Mouse (Mus musculus) ES-E14 (cell line): ENCODE measurements around the gene Wdfy4. TPM values are rescaled to one million over a fixed set of nuclear protein-coding genes. Genes with fewer than 3 reads are reported as not detected.

Experiments used
- DNase-seq: peaks from one replicate; pipeline ENCODE4 v3.0.0-alpha.2; 2013; ENCODE audit warnings: low read depth, low spot score
- H3K27ac ChIP-seq: 2 replicates; pipeline ENCODE4 v1.5.1; 2012; ENCODE audit warnings: low read depth, mild to moderate bottlenecking, low read length, moderate library complexity, mixed read lengths; ENCODE audit not compliant: poor library complexity, insufficient read depth, severe bottlenecking
- H3K36me3 ChIP-seq: 2 replicates; pipeline ENCODE4 v1.6.1; 2012; ENCODE audit warnings: mild to moderate bottlenecking, low read length, moderate library complexity, mixed read lengths; ENCODE audit not compliant: control insufficient read depth, poor library complexity, insufficient read depth, severe bottlenecking
- H3K4me1 ChIP-seq, 2 experiments: fragments of 150-350 bp in 1 of 2; sonication (generic) in 1 of 2; 2 replicates each; pipeline ENCODE4 v1.6.1; 2012; ENCODE audit warnings: low read length in 2 of 2, mild to moderate bottlenecking in 1 of 2, mixed read lengths in 1 of 2; ENCODE audit not compliant: control insufficient read depth in 2 of 2, insufficient read depth in 2 of 2, poor library complexity in 1 of 2
- H3K4me3 ChIP-seq, 2 experiments: fragments of 150-350 bp in 1 of 2; sonication (generic) in 1 of 2; 2 replicates each; pipeline ENCODE4 v1.5.1; 2012; ENCODE audit warnings: low read length in 2 of 2, low read depth in 1 of 2, mild to moderate bottlenecking in 1 of 2, mixed read lengths in 1 of 2; ENCODE audit not compliant: insufficient read depth in 1 of 2, poor library complexity in 1 of 2, severe bottlenecking in 1 of 2
- H3K9ac ChIP-seq: 2 replicates; pipeline ENCODE4 v1.6.1; 2012; ENCODE audit warnings: low read depth, mild to moderate bottlenecking, low read length, mixed read lengths; ENCODE audit not compliant: poor library complexity, insufficient read depth, severe bottlenecking
- H3K9me3 ChIP-seq: fragments of 150-350 bp; sonication (generic); 2 replicates; pipeline ENCODE4 v1.6.1; 2012; ENCODE audit warnings: low read depth, mild to moderate bottlenecking, low read length; ENCODE audit not compliant: control insufficient read depth, insufficient read depth
- CHD2 ChIP-seq: IDR thresholded peaks from 2 replicates; pipeline ENCODE4 v1.6.1; 2014; ENCODE audit warnings: mild to moderate bottlenecking, low read depth, low read length, inconsistent platforms
- HCFC1 ChIP-seq: IDR thresholded peaks from 2 replicates; pipeline ENCODE4 v1.6.1; 2012; ENCODE audit warnings: low read length, inconsistent platforms, borderline replicate concordance; ENCODE audit not compliant: insufficient read depth
- MAFK ChIP-seq: IDR thresholded peaks from 2 replicates; pipeline ENCODE4 v1.6.1; 2014; ENCODE audit warnings: mild to moderate bottlenecking, low read depth, low read length, inconsistent platforms; ENCODE audit not compliant: insufficient read depth
- ZC3H11A ChIP-seq: IDR thresholded peaks from 2 replicates; pipeline ENCODE4 v1.6.1; 2012; ENCODE audit warnings: low read depth, mild to moderate bottlenecking, inconsistent platforms, low read length, borderline replicate concordance
- ZNF384 ChIP-seq: IDR thresholded peaks from 2 replicates; pipeline ENCODE4 v1.6.1; 2012; ENCODE audit warnings: low read depth, low read length, inconsistent platforms
- in situ Hi-C, 2 experiments: fragments of 600-800 bp; cut with MboI; formaldehyde crosslinking; loops; one replicate each; pipeline ENCODE4 v1.15.1; 2025; ENCODE audit warnings: low sequenced_read_pairs in 2 of 2, inconsistent platforms in 1 of 2; ENCODE audit not compliant: unreplicated experiment in 2 of 2
- total RNA-seq: library from RNA; depleted of rRNA; stranded (reverse); fragments of 300-350 nt; gene quantifications from 2 replicates; pipeline ENCODE4 v1.2.3, GENCODE M21; 2012

Gene Wdfy4
- total RNA-seq, 1 experiment: 1.1 TPM

GRCm38 (mm10) chr14:33058881-33059660 lies 126.2 kb downstream of the Wdfy4 start:
- H3K27ac ChIP-seq: no peak overlapping the region
- no peaks in the 10 kb centered on the region for H3K4me1 ChIP-seq
- TF ChIP-seq HCFC1: no peak
- TF ChIP-seq MAFK: no peak
- no peak for TF ChIP-seq CHD2
- no peak for TF ChIP-seq ZNF384
- no peak for TF ChIP-seq ZC3H11A
- no peaks in the 10 kb centered on the region for H3K36me3 ChIP-seq
- H3K9me3 ChIP-seq: no peaks in the 10 kb centered on the region
- no peak overlapping the region for H3K4me3 ChIP-seq
- no peak overlapping the region for H3K9ac ChIP-seq
- in situ Hi-C loops: no loop called here
- no peak for DNase-seq

DNA sequence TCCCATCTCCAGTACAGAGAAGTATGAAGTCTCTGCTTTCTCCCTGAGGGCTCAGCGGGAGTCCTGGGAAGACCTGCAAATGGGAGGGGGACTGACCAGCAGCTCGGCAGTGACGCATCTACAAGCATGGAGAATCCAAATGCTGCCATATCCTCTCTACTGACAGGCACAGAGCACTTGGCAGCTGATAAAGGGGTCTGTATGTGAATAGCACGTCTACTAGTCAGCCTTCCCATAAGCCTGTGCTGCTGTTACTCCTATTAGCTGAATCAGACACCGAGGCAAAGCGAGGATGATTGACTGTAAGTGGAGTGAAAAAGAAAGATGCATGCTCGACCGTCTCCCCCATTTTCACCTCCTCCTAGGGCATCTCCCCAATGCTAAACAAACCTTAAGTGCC lies 131.9 kb downstream of the Wdfy4 start:
- no peak overlapping the region for H3K27ac ChIP-seq
- TF ChIP-seq ZC3H11A: no peak
- TF ChIP-seq MAFK: no peak
- TF ChIP-seq CHD2: no peak
- no peak for TF ChIP-seq HCFC1
- TF ChIP-seq ZNF384: no peak
- no peaks in the 10 kb centered on the region for H3K36me3 ChIP-seq
- H3K4me1 ChIP-seq: no peaks in the 10 kb centered on the region
- in situ Hi-C loops: no loop called here
- H3K4me3 ChIP-seq: no peak overlapping the region
- H3K9me3 ChIP-seq: no peaks in the 10 kb centered on the region
- DNase-seq: no peak
- no peak overlapping the region for H3K9ac ChIP-seq

DNA sequence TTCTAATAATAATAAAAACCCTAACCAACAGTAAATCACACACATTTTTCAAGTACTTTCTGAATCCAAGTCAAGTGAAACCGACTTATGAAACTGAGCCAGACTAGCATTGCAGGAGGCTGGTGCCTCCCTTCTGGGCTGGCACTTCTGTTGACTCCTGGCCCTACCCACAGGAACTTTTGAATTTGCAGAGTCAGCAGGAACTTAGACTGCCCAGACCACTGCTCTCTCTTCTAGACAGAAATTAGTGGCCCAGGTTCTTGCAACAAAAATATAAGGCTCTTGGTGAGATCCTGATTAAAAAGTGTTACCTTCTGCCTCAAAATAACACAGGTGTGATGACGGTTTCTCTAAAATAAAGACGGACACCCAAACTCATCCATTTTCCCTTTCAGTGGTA lies 140.1 kb downstream of the Wdfy4 start:
- in situ Hi-C loops: no loop called here
- no peak overlapping the region for H3K4me3 ChIP-seq
- H3K27ac ChIP-seq: no peak overlapping the region
- H3K4me1 ChIP-seq: no peaks in the 10 kb centered on the region
- TF ChIP-seq ZC3H11A (no peak), MAFK (0 out of 2 replicates have a peak, but pooled peaks have one; percentile 50)
- no peak overlapping the region for H3K9ac ChIP-seq
- no peak for DNase-seq
- no peaks in the 10 kb centered on the region for H3K9me3 ChIP-seq
- H3K36me3 ChIP-seq: no peaks in the 10 kb centered on the region

DNA sequence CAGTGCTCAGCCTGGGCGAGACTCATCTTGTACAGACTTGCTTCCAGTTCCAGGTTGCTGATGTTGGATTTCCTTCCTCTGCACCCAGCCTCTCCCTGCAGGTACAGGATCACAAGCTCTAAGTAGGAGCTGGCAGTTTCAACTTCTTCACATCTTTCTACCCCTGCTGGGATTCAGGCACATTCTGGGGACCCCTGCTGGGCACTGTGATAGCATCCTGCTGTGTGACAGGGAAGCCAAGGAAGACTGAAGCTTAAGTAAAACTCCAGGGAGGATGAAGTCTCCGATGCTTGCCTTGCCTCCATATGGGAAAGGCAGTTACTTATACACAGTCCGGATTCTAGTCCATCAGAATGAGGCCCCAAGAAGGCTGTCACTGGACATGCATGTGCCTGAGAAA lies 148.5 kb downstream of the Wdfy4 start:
- DNase-seq: peak; percentile 13
- H3K9ac ChIP-seq: no peak overlapping the region

More for the DNA sequence above, 148.5 kb downstream of the Wdfy4 start:
- no peak overlapping the region for H3K4me3 ChIP-seq
- in situ Hi-C loops: no loop called here
- no peaks in the 10 kb centered on the region for H3K9me3 ChIP-seq
- no peaks in the 10 kb centered on the region for H3K36me3 ChIP-seq
- TF ChIP-seq HCFC1: no peak
- no peak for TF ChIP-seq ZNF384
- TF ChIP-seq ZC3H11A: no peak
- TF ChIP-seq MAFK: no peak
- TF ChIP-seq CHD2: no peak
- no peaks in the 10 kb centered on the region for H3K4me1 ChIP-seq
- H3K27ac ChIP-seq: no peak overlapping the region
